Mouse (Mus musculus): ENCODE results near the gene Hsh2d. TPM values are rescaled to one million over a fixed set of nuclear protein-coding genes. Genes with fewer than 3 reads are reported as not detected.

Gene Hsh2d
- polyA plus RNA-seq, 1 experiment from 2014 or later = 0.81 TPM

DNA sequence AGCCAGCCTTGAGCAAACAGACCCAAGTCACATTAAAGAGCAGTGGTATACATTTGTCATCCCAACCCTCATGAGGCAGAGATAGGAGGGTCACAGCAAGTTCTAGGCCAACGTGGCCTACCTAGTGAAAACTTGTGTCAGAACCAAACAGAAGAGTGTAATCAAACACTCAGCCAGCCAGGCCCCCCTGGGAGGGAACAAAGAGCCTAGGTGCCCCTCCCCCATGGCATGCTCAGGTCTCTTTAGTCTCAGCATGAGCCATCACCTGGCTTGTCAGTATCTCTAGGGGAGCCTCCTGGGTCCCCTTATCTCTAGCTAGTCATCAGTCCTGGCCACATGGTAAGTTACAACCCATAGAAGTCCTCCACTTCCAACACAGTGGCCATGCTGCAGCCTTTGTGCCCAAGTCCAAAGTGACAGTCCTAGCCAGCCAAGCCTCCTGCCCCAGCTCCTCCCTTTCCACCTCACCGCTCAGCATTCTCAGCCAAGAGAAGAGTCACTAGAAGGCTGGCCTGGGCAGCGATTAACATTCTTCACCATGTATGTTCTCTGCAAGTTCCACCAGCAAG, 19.7 kb upstream of the Hsh2d start:
- no peaks in the 10 kb centered on the region for H3K9me3 ChIP-seq (ENCODE audit: control insufficient read depth, low read length)
- no peaks in the 10 kb centered on the region for H3K27me3 ChIP-seq (replicated peaks; ENCODE audit: control insufficient read depth, insufficient read depth, low read length)
- no peak overlapping the region for H3K9ac ChIP-seq (ENCODE audit: low read length)
- peaks cover 70% of the 10 kb centered on the region for H3K36me3 ChIP-seq (ENCODE audit: control insufficient read depth, insufficient read depth, low read length)
- WGBS = 76% methylated on average over 3 of the region's 3 CpGs
- no peak for ATAC-seq (replicated peaks; ENCODE audit: low FRiP score, low TSS enrichment, low read depth)
- DNase-seq (ENCODE audit: low spot score) = no peak
- no peak overlapping the region for H3K4me3 ChIP-seq (ENCODE audit: low read depth, low read length)
- H3K27ac ChIP-seq (ENCODE audit: low read depth) = no peak overlapping the region
- H3K4me2 ChIP-seq (ENCODE audit: low read length) = no peak overlapping the region
- no peaks in the 10 kb centered on the region for H3K4me1 ChIP-seq (replicated peaks; ENCODE audit: control insufficient read depth, insufficient read depth, low read length)

DNA sequence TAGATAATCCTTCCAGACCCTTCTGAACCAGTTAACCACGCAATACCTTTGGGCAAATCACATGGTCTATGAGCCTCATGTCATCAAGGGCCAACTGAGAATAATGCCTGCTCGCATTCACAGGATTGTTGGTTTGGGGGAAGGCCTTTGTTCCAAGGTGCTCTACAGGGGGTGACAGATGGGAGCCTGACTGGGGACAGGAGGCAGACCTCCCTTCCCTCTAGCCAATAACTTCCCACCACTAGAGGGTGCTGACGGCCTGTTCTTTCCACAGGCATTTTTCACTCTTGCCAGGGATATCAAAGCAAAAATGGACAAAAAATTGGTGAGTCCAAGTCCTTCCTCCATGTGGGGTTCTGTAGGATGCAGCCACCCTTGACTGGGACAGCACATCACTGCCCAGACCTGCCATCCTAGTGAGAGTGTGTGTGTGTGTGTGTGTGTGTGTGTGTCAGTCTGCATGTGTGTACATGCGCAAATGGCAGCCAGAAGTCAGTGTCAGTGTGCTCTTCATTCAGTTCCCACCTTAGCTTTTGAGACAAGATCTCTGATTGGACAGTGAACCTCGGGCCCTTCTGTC, 12.0 kb upstream of the Hsh2d start:
- peak; percentile 80 for DNase-seq (ENCODE audit: low spot score)
- no peaks in the 10 kb centered on the region for H3K27me3 ChIP-seq (replicated peaks; ENCODE audit: control insufficient read depth, insufficient read depth, low read length)
- no peaks in the 10 kb centered on the region for H3K4me1 ChIP-seq (replicated peaks; ENCODE audit: control insufficient read depth, insufficient read depth, low read length)
- H3K36me3 ChIP-seq (ENCODE audit: control insufficient read depth, insufficient read depth, low read length) = peaks cover 94% of the 10 kb centered on the region
- H3K4me3 ChIP-seq (ENCODE audit: low read depth, low read length) = no peak overlapping the region
- no peak overlapping the region for H3K9ac ChIP-seq (ENCODE audit: low read length)
- H3K27ac ChIP-seq (ENCODE audit: low read depth) = no peak overlapping the region
- ATAC-seq (replicated peaks; ENCODE audit: low FRiP score, low TSS enrichment, low read depth) = 0 out of 2 replicates have a peak, but pooled peaks have one; percentile 28
- no peaks in the 10 kb centered on the region for H3K9me3 ChIP-seq (ENCODE audit: control insufficient read depth, low read length)
- H3K4me2 ChIP-seq (ENCODE audit: low read length) = no peak overlapping the region
- WGBS = 62% methylated on average over 5 of the region's 5 CpGs

DNA sequence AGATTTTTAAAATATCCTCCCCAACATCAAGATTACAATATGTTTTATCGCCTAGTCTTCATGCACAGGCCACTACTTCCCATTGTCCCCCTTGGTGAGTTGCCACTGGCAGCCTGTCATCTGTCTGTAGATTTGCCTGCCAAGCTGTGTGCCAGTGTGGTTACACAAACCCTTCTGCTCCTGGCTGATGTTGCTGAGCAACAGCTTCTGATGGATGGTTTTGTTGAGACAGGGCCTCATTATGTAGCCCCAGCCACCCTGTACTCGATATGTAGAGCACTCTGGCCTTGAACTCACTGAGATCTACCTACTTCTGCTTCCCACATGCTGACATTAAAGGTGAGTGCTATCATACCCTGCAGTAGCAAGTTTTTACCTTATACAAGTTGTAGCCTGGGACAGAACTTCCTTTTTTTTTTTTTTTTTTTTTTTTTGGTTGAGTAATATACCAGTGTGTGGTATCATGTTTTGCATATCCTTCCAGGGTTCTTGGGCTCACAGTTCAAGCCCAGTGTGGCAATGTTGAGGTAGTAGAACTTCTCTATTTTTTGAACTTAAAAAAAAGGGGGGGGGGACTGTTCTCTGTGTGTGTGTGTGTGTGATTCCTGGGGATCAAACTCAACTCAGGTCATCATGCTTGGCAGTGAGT, 5.8 kb upstream of the Hsh2d start:
- Histone ChIP-seq H3K27me3 (replicated peaks; ENCODE audit: control insufficient read depth, insufficient read depth, low read length) (no peaks in the 10 kb centered on the region), H3K36me3 (ENCODE audit: control insufficient read depth, insufficient read depth, low read length) (peaks cover 35% of the 10 kb centered on the region), H3K4me2 (ENCODE audit: low read length) (no peak overlapping the region), H3K4me1 (replicated peaks; ENCODE audit: control insufficient read depth, insufficient read depth, low read length) (no peaks in the 10 kb centered on the region), H3K9me3 (ENCODE audit: control insufficient read depth, low read length) (no peaks in the 10 kb centered on the region), H3K27ac (ENCODE audit: low read depth) (no peak overlapping the region), H3K9ac (ENCODE audit: low read length) (no peak overlapping the region), H3K4me3 (ENCODE audit: low read depth, low read length) (no peak overlapping the region)
- WGBS = 81% methylated on average over 2 of the region's 2 CpGs
- ATAC-seq (replicated peaks; ENCODE audit: low FRiP score, low TSS enrichment, low read depth) (0 out of 2 replicates have a peak, but pooled peaks have one; percentile 12), DNase-seq (ENCODE audit: low spot score) (no peak)

GRCm38 (mm10) chr8:72187793-72188331, 1.6 kb upstream of the Hsh2d start:
- Histone ChIP-seq H3K36me3 (ENCODE audit: control insufficient read depth, insufficient read depth, low read length) (no peaks in the 10 kb centered on the region), H3K4me3 (ENCODE audit: low read depth, low read length) (no peak overlapping the region), H3K27me3 (replicated peaks; ENCODE audit: control insufficient read depth, insufficient read depth, low read length) (no peaks in the 10 kb centered on the region), H3K4me2 (ENCODE audit: low read length) (no peak overlapping the region), H3K27ac (ENCODE audit: low read depth) (no peak overlapping the region), H3K9me3 (ENCODE audit: control insufficient read depth, low read length) (no peaks in the 10 kb centered on the region), H3K4me1 (replicated peaks; ENCODE audit: control insufficient read depth, insufficient read depth, low read length) (no peaks in the 10 kb centered on the region), H3K9ac (ENCODE audit: low read length) (no peak overlapping the region)
- DNase-seq (ENCODE audit: low spot score) (no peak), ATAC-seq (replicated peaks; ENCODE audit: low FRiP score, low TSS enrichment, low read depth) (no peak)
- 92% methylated on average over 2 of the region's 2 CpGs for WGBS

GRCm38 (mm10) chr8:72190215-72190539, 739 bp downstream of the Hsh2d start:
- Histone ChIP-seq H3K4me2 (ENCODE audit: low read length) (no peak overlapping the region), H3K9ac (ENCODE audit: low read length) (no peak overlapping the region), H3K36me3 (ENCODE audit: control insufficient read depth, insufficient read depth, low read length) (no peaks in the 10 kb centered on the region), H3K27ac (ENCODE audit: low read depth) (no peak overlapping the region), H3K4me3 (ENCODE audit: low read depth, low read length) (no peak overlapping the region), H3K9me3 (ENCODE audit: control insufficient read depth, low read length) (no peaks in the 10 kb centered on the region), H3K4me1 (replicated peaks; ENCODE audit: control insufficient read depth, insufficient read depth, low read length) (no peaks in the 10 kb centered on the region), H3K27me3 (replicated peaks; ENCODE audit: control insufficient read depth, insufficient read depth, low read length) (no peaks in the 10 kb centered on the region)
- DNase-seq (ENCODE audit: low spot score) = no peak
- 64% methylated on average over 2 of the region's 2 CpGs for WGBS
- no peak for ATAC-seq (replicated peaks; ENCODE audit: low FRiP score, low TSS enrichment, low read depth)

DNA sequence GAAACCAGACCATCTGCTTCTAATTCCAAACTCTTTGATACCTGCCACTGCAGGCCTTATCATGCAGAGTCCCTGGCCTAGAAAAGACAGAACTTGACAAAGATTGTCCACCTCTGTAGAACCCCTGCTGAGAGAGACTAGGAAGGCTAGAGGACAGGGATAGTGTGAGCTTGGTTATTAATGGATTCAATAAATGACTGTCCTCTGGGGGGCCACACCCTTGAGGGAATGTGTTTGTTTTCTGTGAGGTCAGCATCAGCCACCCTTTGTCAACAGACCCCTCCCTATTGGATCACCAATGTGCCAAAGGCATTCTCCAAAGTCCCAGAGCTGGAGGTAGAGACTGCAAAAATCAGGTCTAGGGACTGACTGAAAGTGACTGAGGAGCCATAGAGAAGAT, 2.6 kb downstream of the Hsh2d start:
- Histone ChIP-seq H3K27ac (ENCODE audit: low read depth) (no peak overlapping the region), H3K36me3 (ENCODE audit: control insufficient read depth, insufficient read depth, low read length) (no peaks in the 10 kb centered on the region), H3K9ac (ENCODE audit: low read length) (no peak overlapping the region), H3K4me1 (replicated peaks; ENCODE audit: control insufficient read depth, insufficient read depth, low read length) (no peaks in the 10 kb centered on the region), H3K4me2 (ENCODE audit: low read length) (no peak overlapping the region), H3K9me3 (ENCODE audit: control insufficient read depth, low read length) (no peaks in the 10 kb centered on the region), H3K4me3 (ENCODE audit: low read depth, low read length) (no peak overlapping the region), H3K27me3 (replicated peaks; ENCODE audit: control insufficient read depth, insufficient read depth, low read length) (no peaks in the 10 kb centered on the region)
- ATAC-seq (replicated peaks; ENCODE audit: low FRiP score, low TSS enrichment, low read depth) (no peak), DNase-seq (ENCODE audit: low spot score) (no peak)

- H3K4me3 ChIP-seq (ENCODE audit: low read depth, low read length) = no peak overlapping the region
- ATAC-seq (replicated peaks; ENCODE audit: low FRiP score, low TSS enrichment, low read depth) (no peak), DNase-seq (ENCODE audit: low spot score) (no peak)
- H3K9ac ChIP-seq (ENCODE audit: low read length) = no peak overlapping the region
- H3K9me3 ChIP-seq (ENCODE audit: control insufficient read depth, low read length) = peaks cover 6% of the 10 kb centered on the region
- no peaks in the 10 kb centered on the region for H3K36me3 ChIP-seq (ENCODE audit: control insufficient read depth, insufficient read depth, low read length)
- WGBS = 49% methylated on average over 8 of the region's 8 CpGs
- no peak overlapping the region for H3K27ac ChIP-seq (ENCODE audit: low read depth)
- H3K4me2 ChIP-seq (ENCODE audit: low read length) = no peak overlapping the region
- H3K27me3 ChIP-seq (replicated peaks; ENCODE audit: control insufficient read depth, insufficient read depth, low read length) = no peaks in the 10 kb centered on the region
- H3K4me1 ChIP-seq (replicated peaks; ENCODE audit: control insufficient read depth, insufficient read depth, low read length) = no peaks in the 10 kb centered on the region
Observed at GRCm38 (mm10) chr8:72197997-72198396, 8.6 kb downstream of the Hsh2d start.

DNA sequence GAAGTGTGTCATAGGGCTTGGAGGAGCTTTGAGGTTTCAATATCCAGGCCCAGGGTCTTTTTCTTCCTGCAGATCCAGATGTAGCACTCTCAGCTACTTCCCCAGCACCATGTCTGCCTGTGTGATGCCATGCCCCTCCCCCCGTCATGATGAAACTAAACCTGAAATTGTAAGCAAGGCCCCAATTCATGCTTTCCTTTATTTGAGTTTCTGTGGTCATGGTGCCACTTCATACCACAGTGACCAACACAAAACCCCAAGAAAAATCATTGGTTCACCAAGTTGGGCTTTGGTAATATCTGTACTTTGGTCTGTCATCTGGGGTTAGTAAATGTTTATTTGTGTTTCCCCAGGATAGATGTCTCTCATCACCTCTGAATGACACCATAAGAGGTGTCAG, 19.1 kb downstream of the Hsh2d start:
- Histone ChIP-seq H3K27me3 (replicated peaks; ENCODE audit: control insufficient read depth, insufficient read depth, low read length) (no peaks in the 10 kb centered on the region), H3K36me3 (ENCODE audit: control insufficient read depth, insufficient read depth, low read length) (no peaks in the 10 kb centered on the region), H3K9me3 (ENCODE audit: control insufficient read depth, low read length) (peaks cover 6% of the 10 kb centered on the region; the same call in 1 of the 2 replicates), H3K4me3 (ENCODE audit: low read depth, low read length) (no peak overlapping the region), H3K4me1 (replicated peaks; ENCODE audit: control insufficient read depth, insufficient read depth, low read length) (no peaks in the 10 kb centered on the region), H3K9ac (ENCODE audit: low read length) (no peak overlapping the region), H3K27ac (ENCODE audit: low read depth) (no peak overlapping the region), H3K4me2 (ENCODE audit: low read length) (no peak overlapping the region)
- ATAC-seq (replicated peaks; ENCODE audit: low FRiP score, low TSS enrichment, low read depth) = no peak
- WGBS = 85% methylated on average over 1 of the region's 1 CpGs
- DNase-seq (ENCODE audit: low spot score) = no peak

GRCm38 (mm10) chr8:72210222-72210621, 20.8 kb downstream of the Hsh2d start:
- 74% methylated on average over 4 of the region's 4 CpGs for WGBS
- DNase-seq (ENCODE audit: low spot score) = no peak
- H3K4me1 ChIP-seq (replicated peaks; ENCODE audit: control insufficient read depth, insufficient read depth, low read length) = no peaks in the 10 kb centered on the region
- no peaks in the 10 kb centered on the region for H3K36me3 ChIP-seq (ENCODE audit: control insufficient read depth, insufficient read depth, low read length)
- H3K4me2 ChIP-seq (ENCODE audit: low read length) = no peak overlapping the region
- H3K27me3 ChIP-seq (replicated peaks; ENCODE audit: control insufficient read depth, insufficient read depth, low read length) = no peaks in the 10 kb centered on the region
- H3K4me3 ChIP-seq (ENCODE audit: low read depth, low read length) = no peak overlapping the region
- no peak overlapping the region for H3K27ac ChIP-seq (ENCODE audit: low read depth)
- no peak for ATAC-seq (replicated peaks; ENCODE audit: low FRiP score, low TSS enrichment, low read depth)
- H3K9me3 ChIP-seq (ENCODE audit: control insufficient read depth, low read length) = no peaks in the 10 kb centered on the region
- H3K9ac ChIP-seq (ENCODE audit: low read length) = no peak overlapping the region

Data from intestine, embryonic 14.5 days (tissue).